Mouse (Mus musculus): ENCODE data around the gene Arl4d. TPM values are rescaled to one million over a fixed set of nuclear protein-coding genes. Genes with fewer than 3 reads are reported as not detected.

Gene Arl4d
- total and polyA plus RNA-seq, 2 experiments from 2014 or later = 6.2 to 6.5 TPM

GRCm38 (mm10) chr11:101673010-101673642 is 7.8 kb downstream of the Arl4d start:
- Histone ChIP-seq H3K27ac (no peak overlapping the region), H3K36me3 (ENCODE audit: insufficient read depth, low read length) (no peaks in the 10 kb centered on the region), H3K9ac (replicated peaks; ENCODE audit: low read length) (no peak overlapping the region), H3K27me3 (ENCODE audit: insufficient read depth, low read length) (no peaks in the 10 kb centered on the region), H3K4me1 (ENCODE audit: insufficient read depth, low read length) (peaks cover 4% of the 10 kb centered on the region; the same call in 1 of the 2 replicates), H3K9me3 (ENCODE audit: low read length) (no peaks in the 10 kb centered on the region), H3K4me2 (ENCODE audit: low read depth, low read length) (no peak overlapping the region), H3K4me3 (ENCODE audit: low read length) (no peak overlapping the region)
- DNase-seq (ENCODE audit: low spot score) (no peak), ATAC-seq (no peak)
- 45% methylated on average over 16 of the region's 16 CpGs for WGBS
- no peak for TF ChIP-seq CTCF (IDR thresholded peaks at IDR 0.05; ENCODE audit: low read depth)

- ATAC-seq = no peak
- no peak for TF ChIP-seq CTCF (IDR thresholded peaks at IDR 0.05; ENCODE audit: low read depth)
- no peak overlapping the region for H3K4me2 ChIP-seq (ENCODE audit: low read depth, low read length)
- H3K9me3 ChIP-seq (ENCODE audit: low read length) = no peaks in the 10 kb centered on the region
- no peak for DNase-seq (ENCODE audit: low spot score)
- H3K27ac ChIP-seq = no peak overlapping the region
- H3K9ac ChIP-seq (replicated peaks; ENCODE audit: low read length) = no peak overlapping the region
- no peaks in the 10 kb centered on the region for H3K36me3 ChIP-seq (ENCODE audit: insufficient read depth, low read length)
- H3K27me3 ChIP-seq (ENCODE audit: insufficient read depth, low read length) = no peaks in the 10 kb centered on the region
- WGBS = 91% methylated on average over 5 of the region's 5 CpGs
- H3K4me1 ChIP-seq (ENCODE audit: insufficient read depth, low read length) = no peaks in the 10 kb centered on the region
- H3K4me3 ChIP-seq (ENCODE audit: low read length) = no peak overlapping the region
Observed at GRCm38 (mm10) chr11:101674106-101674505, 8.8 kb downstream of the Arl4d start.

GRCm38 (mm10) chr11:101675349-101675748 is 10.0 kb downstream of the Arl4d start:
- Histone ChIP-seq H3K4me1 (ENCODE audit: insufficient read depth, low read length) (no peaks in the 10 kb centered on the region), H3K27ac (no peak overlapping the region), H3K27me3 (ENCODE audit: insufficient read depth, low read length) (no peaks in the 10 kb centered on the region), H3K9ac (replicated peaks; ENCODE audit: low read length) (no peak overlapping the region), H3K36me3 (ENCODE audit: insufficient read depth, low read length) (no peaks in the 10 kb centered on the region), H3K4me3 (ENCODE audit: low read length) (no peak overlapping the region), H3K4me2 (ENCODE audit: low read depth, low read length) (no peak overlapping the region), H3K9me3 (ENCODE audit: low read length) (no peaks in the 10 kb centered on the region)
- TF ChIP-seq CTCF (IDR thresholded peaks at IDR 0.05; ENCODE audit: low read depth) = no peak
- ATAC-seq (no peak), DNase-seq (ENCODE audit: low spot score) (no peak)
- WGBS = 92% methylated on average over 4 of the region's 4 CpGs

GRCm38 (mm10) chr11:101677655-101678054 is 12.3 kb downstream of the Arl4d start:
- H3K9me3 ChIP-seq (ENCODE audit: low read length) = no peaks in the 10 kb centered on the region
- no peak overlapping the region for H3K27ac ChIP-seq
- no peak for TF ChIP-seq CTCF (IDR thresholded peaks at IDR 0.05; ENCODE audit: low read depth)
- no peak overlapping the region for H3K4me2 ChIP-seq (ENCODE audit: low read depth, low read length)
- ATAC-seq (no peak), DNase-seq (ENCODE audit: low spot score) (no peak)
- 82% methylated on average over 12 of the region's 12 CpGs for WGBS
- no peak overlapping the region for H3K4me3 ChIP-seq (ENCODE audit: low read length)
- H3K9ac ChIP-seq (replicated peaks; ENCODE audit: low read length) = no peak overlapping the region
- peaks cover 7% of the 10 kb centered on the region; the same call in 1 of the 2 replicates for H3K4me1 ChIP-seq (ENCODE audit: insufficient read depth, low read length)
- no peaks in the 10 kb centered on the region for H3K27me3 ChIP-seq (ENCODE audit: insufficient read depth, low read length)
- no peaks in the 10 kb centered on the region for H3K36me3 ChIP-seq (ENCODE audit: insufficient read depth, low read length)

- Histone ChIP-seq H3K4me2 (ENCODE audit: low read depth, low read length) (no peak overlapping the region), H3K4me1 (ENCODE audit: insufficient read depth, low read length) (peaks cover 7% of the 10 kb centered on the region; the same call in 1 of the 2 replicates), H3K9ac (replicated peaks; ENCODE audit: low read length) (no peak overlapping the region), H3K4me3 (ENCODE audit: low read length) (no peak overlapping the region), H3K9me3 (ENCODE audit: low read length) (no peaks in the 10 kb centered on the region), H3K27ac (no peak overlapping the region), H3K36me3 (ENCODE audit: insufficient read depth, low read length) (no peaks in the 10 kb centered on the region), H3K27me3 (ENCODE audit: insufficient read depth, low read length) (no peaks in the 10 kb centered on the region)
- ATAC-seq (no peak), DNase-seq (ENCODE audit: low spot score) (no peak)
- WGBS = 76% methylated on average over 5 of the region's 5 CpGs
- TF ChIP-seq CTCF (IDR thresholded peaks at IDR 0.05; ENCODE audit: low read depth) = no peak
Observed at GRCm38 (mm10) chr11:101678770-101679169, 13.4 kb downstream of the Arl4d start.

GRCm38 (mm10) chr11:101679907-101680306 is 14.6 kb downstream of the Arl4d start:
- Histone ChIP-seq H3K9ac (replicated peaks; ENCODE audit: low read length) (no peak overlapping the region), H3K4me2 (ENCODE audit: low read depth, low read length) (no peak overlapping the region), H3K4me1 (ENCODE audit: insufficient read depth, low read length) (peaks cover 7% of the 10 kb centered on the region; the same call in 1 of the 2 replicates), H3K4me3 (ENCODE audit: low read length) (no peak overlapping the region), H3K27ac (no peak overlapping the region), H3K9me3 (ENCODE audit: low read length) (no peaks in the 10 kb centered on the region), H3K27me3 (ENCODE audit: insufficient read depth, low read length) (no peaks in the 10 kb centered on the region), H3K36me3 (ENCODE audit: insufficient read depth, low read length) (no peaks in the 10 kb centered on the region)
- ATAC-seq = no peak
- 76% methylated on average over 5 of the region's 7 CpGs for WGBS
- TF ChIP-seq CTCF (IDR thresholded peaks at IDR 0.05; ENCODE audit: low read depth) = no peak
- no peak for DNase-seq (ENCODE audit: low spot score)

- ATAC-seq (no peak), DNase-seq (ENCODE audit: low spot score) (no peak)
- no peak overlapping the region for H3K27ac ChIP-seq
- peaks cover 7% of the 10 kb centered on the region; the same call in 1 of the 2 replicates for H3K4me1 ChIP-seq (ENCODE audit: insufficient read depth, low read length)
- no peaks in the 10 kb centered on the region for H3K9me3 ChIP-seq (ENCODE audit: low read length)
- H3K36me3 ChIP-seq (ENCODE audit: insufficient read depth, low read length) = no peaks in the 10 kb centered on the region
- 41% methylated on average over 3 of the region's 3 CpGs for WGBS
- H3K4me2 ChIP-seq (ENCODE audit: low read depth, low read length) = no peak overlapping the region
- H3K4me3 ChIP-seq (ENCODE audit: low read length) = no peak overlapping the region
- no peak for TF ChIP-seq CTCF (IDR thresholded peaks at IDR 0.05; ENCODE audit: low read depth)
- H3K9ac ChIP-seq (replicated peaks; ENCODE audit: low read length) = no peak overlapping the region
- H3K27me3 ChIP-seq (ENCODE audit: insufficient read depth, low read length) = no peaks in the 10 kb centered on the region
Observed at GRCm38 (mm10) chr11:101680634-101681325, 15.4 kb downstream of the Arl4d start.
